Mouse (Mus musculus): ENCODE measurements at regions not wholly inside any gene's neighbourhood (a gene's known extent, or its start where the extent isn't known, plus 50 kb on each side); places are given as distances from the start of the nearest gene placed in this dataset.
A peak's percentile ranks its signal among the peaks of the same experiment; 100 is the strongest.
"Not testable (repeated sequence)": the region's sequence is repeated elsewhere in the genome, so short reads cannot be mapped to it uniquely, and the experiment has no call there.

DNA sequence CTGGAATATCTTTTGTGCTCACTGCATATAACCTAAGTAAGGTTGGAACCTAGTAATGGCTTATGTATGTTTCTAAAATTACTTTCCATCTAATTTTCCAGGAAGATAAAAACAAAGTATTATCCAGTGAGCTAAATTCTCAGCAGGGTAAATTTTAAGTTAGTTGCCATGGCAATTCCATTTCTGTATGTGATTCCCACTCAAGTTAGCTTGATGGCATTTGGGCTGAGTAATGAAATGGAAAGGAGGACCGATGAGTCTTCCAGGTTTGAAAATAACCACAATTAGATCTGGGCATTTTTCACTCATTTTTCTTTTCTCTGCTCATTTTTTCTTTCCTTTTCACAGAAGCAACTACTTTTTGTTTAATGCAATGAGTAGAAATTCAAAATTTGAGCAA is 398.4 kb upstream of the Gm10801 start:
- no peak for DNase-seq (ENCODE audit: low spot score in 2 of 2)

DNA sequence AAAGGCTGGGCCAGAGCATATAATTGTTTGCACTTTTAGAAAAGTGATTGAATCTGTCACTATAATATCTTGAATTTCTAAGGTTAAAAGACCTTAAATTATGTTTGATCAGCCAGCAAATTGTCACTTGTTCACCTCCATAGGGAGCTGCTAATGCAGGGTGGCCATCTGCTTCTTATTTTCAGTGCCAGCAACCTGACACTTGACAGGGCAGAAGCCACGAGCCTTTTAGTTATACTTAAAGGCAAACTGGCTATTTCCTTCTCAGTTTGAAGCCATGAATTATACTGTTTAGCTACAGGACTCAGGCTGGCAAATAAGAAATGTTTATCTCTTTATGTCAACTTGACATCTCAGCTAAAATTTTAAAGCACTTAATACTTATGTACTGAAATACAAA is 392.5 kb upstream of the Gm10801 start:
- no peak for DNase-seq (ENCODE audit: low spot score in 2 of 2)

DNA sequence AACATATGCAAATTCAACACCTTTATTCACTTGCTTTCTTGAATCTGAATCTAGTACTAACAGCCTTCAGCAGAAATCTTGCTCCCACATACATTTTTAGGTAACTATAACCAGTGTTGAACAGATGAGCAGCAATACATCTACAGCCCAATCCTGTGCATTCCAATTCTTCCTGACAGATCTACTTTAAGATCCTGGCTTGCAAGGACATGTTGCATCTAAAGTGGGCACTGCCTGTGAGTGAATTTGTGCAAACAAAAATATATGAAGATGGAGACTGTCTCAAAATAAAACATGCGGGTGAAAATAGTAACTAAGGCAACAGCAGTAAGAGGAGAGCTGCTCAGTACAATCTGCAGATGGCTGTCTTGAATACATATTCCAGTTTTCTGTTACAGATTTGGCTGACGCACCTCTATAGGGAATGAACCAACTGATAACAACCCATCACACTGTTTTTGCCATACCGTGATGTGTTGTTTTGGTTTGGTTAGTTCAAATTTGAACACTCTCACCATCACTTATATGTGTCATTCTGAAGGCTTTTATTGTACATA is 375.2 kb upstream of the Gm10801 start:
- DNase-seq (ENCODE audit: low spot score in 2 of 2): peak in 1 of 2 experiments; percentile 4

DNA sequence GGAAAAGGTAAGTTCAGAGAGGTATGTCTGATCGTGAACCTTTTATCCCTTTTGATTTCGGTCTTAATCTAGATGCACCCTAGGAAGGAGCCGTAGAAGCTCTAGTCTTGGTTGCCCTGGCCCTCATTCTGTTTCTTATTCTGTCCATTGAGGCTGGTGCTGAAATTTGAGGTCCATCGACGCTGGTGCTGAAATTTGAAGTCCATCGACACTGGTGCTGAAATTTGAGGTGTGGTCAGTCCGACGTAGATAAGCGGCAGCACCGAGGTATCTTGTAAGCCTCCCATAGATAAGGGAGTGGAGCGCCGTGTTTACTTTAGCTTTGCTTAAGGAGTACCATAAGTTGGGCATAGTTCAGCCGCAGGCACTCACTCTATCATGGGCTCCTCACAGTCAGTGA is 332.0 kb upstream of the Gm10801 start:
- not testable (repeated sequence) for DNase-seq (ENCODE audit: low spot score in 2 of 2)

DNA sequence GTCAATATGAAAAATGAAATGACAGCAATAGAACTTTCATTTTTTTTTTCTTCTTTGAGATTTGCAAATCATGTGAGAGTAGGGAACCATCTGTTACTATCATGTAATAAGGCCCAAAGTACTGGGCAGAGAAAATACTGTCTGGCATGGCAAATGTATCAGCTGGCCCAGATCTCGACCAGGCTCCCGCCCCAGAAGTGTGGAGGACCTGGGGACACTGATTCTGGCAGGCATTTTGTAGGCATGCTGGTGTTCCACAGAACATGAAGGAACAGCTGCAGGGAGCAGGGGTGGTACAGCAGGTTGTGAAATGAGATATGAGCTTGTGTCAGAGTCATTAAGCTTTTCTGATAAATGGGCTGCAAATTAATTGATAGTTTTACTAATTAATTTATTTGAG is 307.8 kb upstream of the Gm10801 start:
- no peak for DNase-seq (ENCODE audit: low spot score in 2 of 2)

DNA sequence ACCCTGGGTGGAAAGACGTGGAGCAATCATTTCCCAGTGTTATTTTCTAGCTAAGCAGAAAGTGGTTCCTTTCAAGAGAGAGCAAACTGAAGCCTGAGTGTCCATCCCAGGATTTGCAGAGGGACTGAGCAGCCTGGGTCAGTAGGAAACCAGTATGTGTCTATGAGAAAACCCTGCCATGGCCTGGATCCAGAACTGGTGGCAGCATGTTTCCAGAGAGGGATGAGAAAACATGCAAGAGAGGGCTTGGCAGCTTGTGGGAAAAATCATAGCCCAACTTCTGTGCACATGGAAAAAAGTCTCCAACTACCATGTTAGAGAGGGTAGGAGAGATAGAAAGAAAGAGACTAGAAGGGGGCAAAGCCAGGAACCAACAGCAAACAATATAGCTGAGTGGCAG is 282.8 kb upstream of the Gm10801 start:
- no peak for DNase-seq (ENCODE audit: low spot score in 2 of 2)

Data from frontal cortex, postnatal 14 days (tissue).